Mouse (Mus musculus) spleen, embryonic (tissue): ENCODE results near the gene Pcare.
"Not testable (repeated sequence)": the region's sequence is repeated elsewhere in the genome, so short reads cannot be mapped to it uniquely, and the experiment has no call there.

Experiments used
- CTCF ChIA-PET: fragments of 350-600 bp; sonication (Branson Sonifier 250); formaldehyde crosslinking; loops from one replicate; lab custom pipeline; 2022; lab: Charles Lee

The Pcare gene

GRCm38 (mm10) chr17:71752831-71753230 lies at the start of gene Pcare:
Pcare (minus strand) TSS chr17:71752894.
- CTCF ChIA-PET, result no interaction called here

- CTCF ChIA-PET, result no interaction called here
Measured at GRCm38 (mm10) chr17:71795521-71796205, 43.0 kb upstream of the Pcare start.

- CTCF ChIA-PET, result no interaction called here
Measured at GRCm38 (mm10) chr17:71791622-71792021, 38.9 kb upstream of the Pcare start.

GRCm38 (mm10) chr17:71791109-71791508 lies 38.4 kb upstream of the Pcare start:
- CTCF ChIA-PET, result no interaction called here

- CTCF ChIA-PET, result no interaction called here
Measured at GRCm38 (mm10) chr17:71786456-71786855, 33.8 kb upstream of the Pcare start.

- CTCF ChIA-PET, result no interaction called here
Measured at GRCm38 (mm10) chr17:71783366-71783735, 30.7 kb upstream of the Pcare start.

GRCm38 (mm10) chr17:71782699-71783365 lies 30.1 kb upstream of the Pcare start:
- CTCF ChIA-PET, result no interaction called here

GRCm38 (mm10) chr17:71782242-71782698 lies 29.6 kb upstream of the Pcare start:
- CTCF ChIA-PET, result no interaction called here

- CTCF ChIA-PET, result no interaction called here
Measured at GRCm38 (mm10) chr17:71780945-71781344, 28.3 kb upstream of the Pcare start.

GRCm38 (mm10) chr17:71780490-71780889 lies 27.8 kb upstream of the Pcare start:
- CTCF ChIA-PET, result no interaction called here

- CTCF ChIA-PET, result no interaction called here
Measured at GRCm38 (mm10) chr17:71778696-71779095, 26.0 kb upstream of the Pcare start.

GRCm38 (mm10) chr17:71775279-71775678 lies 22.6 kb upstream of the Pcare start:
- CTCF ChIA-PET, result no interaction called here

GRCm38 (mm10) chr17:71774173-71774572 lies 21.5 kb upstream of the Pcare start:
- CTCF ChIA-PET, result no interaction called here

- CTCF ChIA-PET, result no interaction called here
Measured at GRCm38 (mm10) chr17:71770696-71771095, 18.0 kb upstream of the Pcare start.

GRCm38 (mm10) chr17:71769564-71769963 lies 16.9 kb upstream of the Pcare start:
- CTCF ChIA-PET, result no interaction called here

- CTCF ChIA-PET, result not testable (repeated sequence)
Measured at GRCm38 (mm10) chr17:71768173-71768572, 15.5 kb upstream of the Pcare start, which contains the start of gene Clip4. Clip4 (plus strand) TSS chr17:71768473.

- CTCF ChIA-PET, result no interaction called here
Measured at GRCm38 (mm10) chr17:71760536-71760935, 7.8 kb upstream of the Pcare start.

GRCm38 (mm10) chr17:71749616-71750168 lies 3.0 kb downstream of the Pcare start:
- CTCF ChIA-PET, result no interaction called here

- CTCF ChIA-PET, result no interaction called here
Measured at GRCm38 (mm10) chr17:71747561-71747960, 5.1 kb downstream of the Pcare start.

GRCm38 (mm10) chr17:71746114-71746513 lies 6.6 kb downstream of the Pcare start:
- CTCF ChIA-PET, result no interaction called here

- CTCF ChIA-PET, result no interaction called here
Measured at GRCm38 (mm10) chr17:71742935-71743334, 9.8 kb downstream of the Pcare start.

- CTCF ChIA-PET, result no interaction called here
Measured at GRCm38 (mm10) chr17:71742156-71742555, 10.5 kb downstream of the Pcare start.

GRCm38 (mm10) chr17:71736442-71736841 lies 16.3 kb downstream of the Pcare start:
- CTCF ChIA-PET, result no interaction called here
